Mouse (Mus musculus): ENCODE results near the gene Olfr1383.
"Not testable (repeated sequence)": the region's sequence is repeated elsewhere in the genome, so short reads cannot be mapped to it uniquely, and the experiment has no call there.

DNA sequence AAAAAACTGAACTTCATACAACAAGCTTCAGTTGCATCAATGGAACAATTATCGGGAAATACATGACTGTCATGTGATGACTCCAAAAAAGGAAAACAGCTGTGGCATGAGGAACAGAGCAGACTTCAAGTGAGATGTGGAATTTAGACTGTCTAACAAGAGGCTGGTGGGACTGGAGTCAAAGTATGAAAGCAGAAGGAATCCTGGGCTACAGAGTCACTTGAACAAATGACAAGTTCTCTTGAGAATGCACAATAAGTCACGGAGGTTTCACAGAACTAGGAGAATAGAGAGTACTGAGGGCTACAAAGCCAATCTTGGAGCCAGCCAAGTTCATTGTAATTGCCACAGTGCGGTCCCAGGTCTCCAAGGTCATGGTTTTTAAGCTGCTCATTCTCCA, 23.7 kb downstream of the Olfr1383 start, which contains the start of gene Olfr1381:
- not testable (repeated sequence) for TF ChIP-seq CTCF, EP300 (IDR thresholded peaks at IDR 0.05)
